Mouse (Mus musculus) forebrain, embryonic 12.5 days (tissue): ENCODE measurements around the gene Cfd. TPM values are rescaled to one million over a fixed set of nuclear protein-coding genes. Genes with fewer than 3 reads are reported as not detected.

Source experiments
- ATAC-seq: fragments of 200-750 bp; cut with Nextera tagmentation; 2 replicates; pipeline ENCODE4 v1.8.0; 2017; ENCODE audit warnings: moderate TSS enrichment; ENCODE audit not compliant: low FRiP score
- H3K27ac ChIP-seq: fragments of 300-500 bp; sonication (generic); 2 replicates; pipeline ENCODE4 v1.5.1; 2016; ENCODE audit warnings: mild to moderate bottlenecking
- H3K27me3 ChIP-seq: fragments of 300-500 bp; sonication (generic); 2 replicates; pipeline ENCODE4 v1.6.1; 2016; ENCODE audit warnings: mild to moderate bottlenecking
- H3K36me3 ChIP-seq: fragments of 300-500 bp; sonication (generic); replicated peaks from 2 replicates; pipeline ENCODE4 v1.6.1; 2016; ENCODE audit warnings: mild to moderate bottlenecking
- H3K4me1 ChIP-seq: fragments of 300-500 bp; sonication (generic); 2 replicates; pipeline ENCODE4 v1.6.1; 2016
- H3K4me2 ChIP-seq: fragments of 300-500 bp; sonication (generic); 2 replicates; pipeline ENCODE4 v1.6.1; 2016; ENCODE audit warnings: mild to moderate bottlenecking, moderate library complexity
- H3K4me3 ChIP-seq: fragments of 300-500 bp; sonication (generic); replicated peaks from 2 replicates; pipeline ENCODE4 v1.5.1; 2016; ENCODE audit warnings: mild to moderate bottlenecking
- H3K9ac ChIP-seq: fragments of 300-500 bp; sonication (generic); 2 replicates; pipeline ENCODE4 v1.6.1; 2016; ENCODE audit warnings: mild to moderate bottlenecking
- H3K9me3 ChIP-seq: fragments of 300-500 bp; sonication (generic); 2 replicates; pipeline ENCODE4 v1.6.1; 2016
- WGBS: fragments of 180-500 bp; shearing (Covaris S2); methylation state at CpG from one replicate; pipeline ENCODE4 v1.1.7; 2016; 5-methylcytosine and 5-hydroxymethylcytosine counted together
- polyA plus RNA-seq: library from polyadenylated mRNA; unstranded; fragments of >200 nt; fragmentation: Nextera tagmentation; extraction: Ambion mirVana; gene quantifications from 2 replicates; pipeline ENCODE4 v1.2.1, GENCODE M21; 2016

The Cfd gene
- polyA plus RNA-seq, 1 experiment from 2014 or later: not detected

GRCm38 (mm10) chr10:79855558-79856184, 35.0 kb upstream of the Cfd start:
- Histone ChIP-seq H3K4me1 (peaks cover 61% of the 10 kb centered on the region), H3K36me3 (peaks cover 45% of the 10 kb centered on the region), H3K9ac (peak overlapping the region; percentile 99), H3K27ac (peak overlapping the region; percentile 100), H3K4me3 (peak overlapping the region; percentile 99), H3K27me3 (no peaks in the 10 kb centered on the region), H3K4me2 (peak overlapping the region; percentile 97), H3K9me3 (no peaks in the 10 kb centered on the region)
- WGBS: 7% methylated on average over 10 of the region's 10 CpGs
- ATAC-seq: no peak

DNA sequence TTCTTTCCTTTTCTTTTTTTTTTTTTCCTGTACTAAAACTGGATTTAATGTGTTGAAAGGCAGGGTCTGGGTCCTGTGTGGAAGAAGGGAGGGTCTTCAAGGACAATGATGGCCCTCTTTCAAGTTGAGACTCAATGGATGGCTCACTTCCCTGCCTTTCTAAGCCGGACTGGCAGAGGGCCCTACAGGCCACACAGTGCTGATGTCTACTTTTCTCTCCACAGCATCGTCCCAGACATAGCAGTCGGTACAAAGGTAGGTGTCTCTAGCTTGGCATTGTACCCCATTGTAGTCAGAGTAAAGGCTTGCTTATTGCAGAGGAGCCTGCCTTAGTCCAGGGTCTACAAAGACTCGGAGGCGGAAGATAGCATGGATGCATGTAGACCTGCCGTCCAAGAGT, 34.4 kb upstream of the Cfd start:
- H3K36me3 ChIP-seq: peaks cover 51% of the 10 kb centered on the region
- peak overlapping the region; percentile 99 for H3K9ac ChIP-seq
- H3K9me3 ChIP-seq: no peaks in the 10 kb centered on the region
- peaks cover 62% of the 10 kb centered on the region for H3K4me1 ChIP-seq
- 41% methylated on average over 6 of the region's 6 CpGs for WGBS
- H3K4me3 ChIP-seq: peak overlapping the region; percentile 99
- H3K4me2 ChIP-seq: peak overlapping the region; percentile 97
- peak overlapping the region; percentile 100; the same call in 1 of the 2 replicates for H3K27ac ChIP-seq
- H3K27me3 ChIP-seq: no peaks in the 10 kb centered on the region
- ATAC-seq: no peak

- H3K4me3 ChIP-seq: peak overlapping the region; percentile 99
- no peaks in the 10 kb centered on the region for H3K9me3 ChIP-seq
- no peak for ATAC-seq
- H3K9ac ChIP-seq: peak overlapping the region; percentile 99
- H3K36me3 ChIP-seq: peaks cover 57% of the 10 kb centered on the region
- H3K27ac ChIP-seq: peak overlapping the region; percentile 57
- no peaks in the 10 kb centered on the region for H3K27me3 ChIP-seq
- WGBS: 61% methylated on average over 7 of the region's 7 CpGs
- H3K4me1 ChIP-seq: peaks cover 56% of the 10 kb centered on the region
- peak overlapping the region; percentile 97 for H3K4me2 ChIP-seq
Observed at GRCm38 (mm10) chr10:79856704-79857451, 33.8 kb upstream of the Cfd start.

- no peaks in the 10 kb centered on the region for H3K9me3 ChIP-seq
- WGBS: 42% methylated on average over 4 of the region's 4 CpGs
- peak overlapping the region; percentile 57 for H3K27ac ChIP-seq
- H3K36me3 ChIP-seq: peaks cover 63% of the 10 kb centered on the region
- peak overlapping the region; percentile 97 for H3K4me2 ChIP-seq
- H3K27me3 ChIP-seq: no peaks in the 10 kb centered on the region
- H3K4me1 ChIP-seq: peaks cover 50% of the 10 kb centered on the region
- no peak for ATAC-seq
- peak overlapping the region; percentile 99 for H3K4me3 ChIP-seq
- peak overlapping the region; percentile 99 for H3K9ac ChIP-seq
Observed at GRCm38 (mm10) chr10:79857452-79857811, 33.2 kb upstream of the Cfd start.

DNA sequence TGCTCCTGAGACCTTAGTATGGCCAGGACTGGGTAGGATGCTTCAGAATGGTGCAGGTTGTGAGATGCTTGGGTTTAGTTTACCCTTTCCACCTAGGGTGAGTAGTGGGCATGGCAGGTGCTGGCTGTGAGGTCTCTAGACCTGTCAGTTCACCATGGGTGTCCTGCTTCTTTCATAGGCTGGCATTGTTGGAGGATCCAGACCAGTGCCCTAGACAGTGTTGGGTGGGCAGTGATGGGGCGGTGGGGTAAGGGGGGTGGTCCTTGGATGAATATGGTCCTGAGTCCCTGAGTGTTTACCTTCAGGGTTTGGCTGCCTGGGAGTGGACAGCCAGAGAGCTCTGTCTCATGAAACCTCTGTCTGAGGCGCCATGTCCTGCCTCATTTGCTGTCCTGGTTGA, 32.8 kb upstream of the Cfd start:
- H3K4me2 ChIP-seq: peak overlapping the region; percentile 97
- H3K9me3 ChIP-seq: no peaks in the 10 kb centered on the region
- H3K4me3 ChIP-seq: peak overlapping the region; percentile 99
- ATAC-seq: no peak
- H3K27me3 ChIP-seq: no peaks in the 10 kb centered on the region
- H3K27ac ChIP-seq: peak overlapping the region; percentile 57
- peak overlapping the region; percentile 99; the same call in 1 of the 2 replicates for H3K9ac ChIP-seq
- 94% methylated on average over 2 of the region's 2 CpGs for WGBS
- peaks cover 46% of the 10 kb centered on the region for H3K4me1 ChIP-seq
- peaks cover 67% of the 10 kb centered on the region for H3K36me3 ChIP-seq

- Histone ChIP-seq H3K9ac (peak overlapping the region; percentile 12), H3K27me3 (no peaks in the 10 kb centered on the region), H3K36me3 (peaks cover 74% of the 10 kb centered on the region), H3K27ac (peak overlapping the region; percentile 57), H3K4me3 (peak overlapping the region; percentile 99), H3K9me3 (no peaks in the 10 kb centered on the region), H3K4me1 (peaks cover 40% of the 10 kb centered on the region), H3K4me2 (peak overlapping the region; percentile 97)
- 62% methylated on average over 17 of the region's 17 CpGs for WGBS
- no peak for ATAC-seq
Observed at GRCm38 (mm10) chr10:79858416-79859074, 32.1 kb upstream of the Cfd start.

- no peak overlapping the region for H3K4me2 ChIP-seq
- no peak overlapping the region; the same call in 1 of the 2 replicates for H3K4me3 ChIP-seq
- no peak overlapping the region for H3K9ac ChIP-seq
- peaks cover 40% of the 10 kb centered on the region for H3K4me1 ChIP-seq
- peaks cover 79% of the 10 kb centered on the region for H3K36me3 ChIP-seq
- WGBS: 89% methylated on average over 11 of the region's 11 CpGs
- no peak overlapping the region for H3K27ac ChIP-seq
- no peaks in the 10 kb centered on the region for H3K9me3 ChIP-seq
- H3K27me3 ChIP-seq: no peaks in the 10 kb centered on the region
- ATAC-seq: no peak
Observed at GRCm38 (mm10) chr10:79859116-79859515, 31.5 kb upstream of the Cfd start.

DNA sequence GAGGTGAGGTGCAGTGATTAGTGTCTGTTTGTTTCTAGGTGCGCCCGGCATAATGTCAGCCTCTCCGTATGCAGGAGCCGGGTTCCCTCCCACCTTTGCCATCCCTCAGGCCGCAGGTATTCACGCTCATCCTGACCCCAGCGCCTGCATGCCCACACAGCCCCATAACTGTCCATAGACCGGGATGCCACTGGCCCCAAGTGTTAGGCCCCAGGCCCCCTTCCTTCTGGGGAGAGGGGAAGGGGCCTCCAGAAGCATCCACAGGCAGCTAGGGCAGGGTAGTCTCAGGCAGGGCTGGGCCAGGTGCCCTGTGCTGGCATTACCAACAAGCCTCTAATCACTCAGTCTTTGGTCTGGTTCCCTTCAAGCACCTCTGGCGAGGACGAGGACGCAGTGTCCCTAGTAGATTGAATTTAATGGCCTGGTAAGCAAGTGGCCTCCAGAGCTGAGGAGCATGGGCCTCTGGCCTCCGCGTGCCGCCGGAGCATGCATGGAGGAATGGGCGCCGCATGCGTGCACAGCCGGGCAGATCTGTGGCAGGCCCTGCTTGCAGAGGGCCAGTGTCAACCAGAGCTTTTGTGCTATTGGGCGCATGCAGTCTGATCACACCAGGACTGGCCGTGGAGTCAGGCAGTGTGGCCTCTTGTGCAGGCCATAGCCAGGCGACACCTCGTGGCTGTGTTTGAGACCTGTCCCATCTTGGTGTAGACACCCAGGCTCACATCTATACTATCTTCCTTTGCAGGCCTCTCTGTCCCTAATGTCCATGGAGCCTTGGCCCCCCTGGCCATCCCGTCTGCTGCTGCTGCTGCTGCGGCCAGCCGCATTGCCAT, 30.4 kb upstream of the Cfd start:
- Histone ChIP-seq H3K36me3 (peaks cover 91% of the 10 kb centered on the region), H3K4me1 (peaks cover 47% of the 10 kb centered on the region), H3K27ac (no peak overlapping the region), H3K27me3 (no peaks in the 10 kb centered on the region), H3K4me2 (no peak overlapping the region), H3K9me3 (no peaks in the 10 kb centered on the region), H3K9ac (no peak overlapping the region), H3K4me3 (no peak overlapping the region)
- 94% methylated on average over 26 of the region's 26 CpGs for WGBS
- ATAC-seq: no peak

DNA sequence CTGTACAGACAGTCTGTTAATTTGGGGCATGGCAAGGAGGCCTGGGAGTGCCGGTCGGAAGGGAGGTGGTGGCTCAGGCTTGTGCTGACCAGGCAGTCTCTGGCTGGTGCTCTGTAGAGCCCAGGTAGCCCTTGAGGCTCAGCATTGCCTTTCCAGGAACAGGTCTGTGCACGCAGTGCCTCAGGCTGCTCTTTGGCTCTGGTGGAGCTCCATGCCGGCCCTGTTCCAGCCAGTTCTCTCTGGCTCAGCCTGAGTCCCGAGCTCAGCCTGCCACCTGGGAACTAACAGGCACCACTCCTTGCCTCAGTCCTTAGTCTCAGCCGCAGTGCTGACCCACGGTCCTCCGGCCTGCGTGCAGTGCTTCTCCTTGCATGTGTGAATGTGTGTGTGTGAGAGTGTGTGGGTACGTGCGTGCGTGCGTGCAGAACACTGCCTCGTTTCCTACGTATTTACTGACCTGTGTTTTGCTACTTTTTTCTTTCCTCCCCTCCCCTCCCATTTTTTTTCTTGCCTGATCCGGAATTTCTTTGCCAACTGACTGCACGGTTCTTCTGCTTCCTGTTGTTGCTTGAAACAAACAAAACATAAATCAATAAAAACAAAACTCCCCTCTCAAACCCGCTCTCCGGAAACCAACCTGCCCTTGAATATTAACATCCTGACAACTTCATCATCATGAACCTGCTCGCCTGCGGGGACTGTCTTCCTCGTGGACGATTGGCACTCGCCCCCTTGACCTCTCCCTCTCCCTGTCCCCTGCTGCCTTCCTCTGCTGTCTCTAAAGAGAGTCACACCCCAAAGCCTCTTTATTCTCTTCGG, 29.2 kb upstream of the Cfd start:
- H3K27ac ChIP-seq: no peak overlapping the region
- 83% methylated on average over 25 of the region's 25 CpGs for WGBS
- H3K9me3 ChIP-seq: no peaks in the 10 kb centered on the region
- H3K36me3 ChIP-seq: peaks cover 100% of the 10 kb centered on the region
- H3K4me2 ChIP-seq: no peak overlapping the region
- H3K27me3 ChIP-seq: no peaks in the 10 kb centered on the region
- H3K4me1 ChIP-seq: peaks cover 38% of the 10 kb centered on the region
- no peak overlapping the region for H3K4me3 ChIP-seq
- no peak overlapping the region for H3K9ac ChIP-seq
- ATAC-seq: no peak

GRCm38 (mm10) chr10:79862049-79862788, 28.4 kb upstream of the Cfd start:
- Histone ChIP-seq H3K9ac (no peak overlapping the region), H3K27me3 (no peaks in the 10 kb centered on the region), H3K27ac (no peak overlapping the region), H3K9me3 (no peaks in the 10 kb centered on the region), H3K4me2 (no peak overlapping the region), H3K4me1 (peaks cover 31% of the 10 kb centered on the region), H3K4me3 (no peak overlapping the region), H3K36me3 (peaks cover 100% of the 10 kb centered on the region)
- no peak for ATAC-seq
- WGBS: 83% methylated on average over 23 of the region's 23 CpGs

GRCm38 (mm10) chr10:79862925-79863324, 27.7 kb upstream of the Cfd start:
- H3K9ac ChIP-seq: no peak overlapping the region
- no peak overlapping the region for H3K4me2 ChIP-seq
- 80% methylated on average over 10 of the region's 10 CpGs for WGBS
- ATAC-seq: no peak
- H3K4me3 ChIP-seq: no peak overlapping the region
- H3K27ac ChIP-seq: no peak overlapping the region
- peaks cover 96% of the 10 kb centered on the region for H3K36me3 ChIP-seq
- no peaks in the 10 kb centered on the region for H3K27me3 ChIP-seq
- H3K4me1 ChIP-seq: peaks cover 23% of the 10 kb centered on the region
- H3K9me3 ChIP-seq: no peaks in the 10 kb centered on the region
